Mouse (Mus musculus) splenic B cell, adult 2 months (primary cell): Measurements from ENCODE around the gene Mt4.

Experiments
- DNase-seq: peaks from one replicate; pipeline ENCODE4 v3.0.0-alpha.2; 2011; ENCODE audit warnings: low read depth, low spot score
- H3K27me3 ChIP-seq: 2 replicates; pipeline ENCODE4 v1.6.1; 2012; ENCODE audit warnings: mild to moderate bottlenecking, low read length, moderate library complexity, mixed read lengths; ENCODE audit not compliant: control insufficient read depth, poor library complexity, insufficient read depth, severe bottlenecking
- H3K36me3 ChIP-seq: 2 replicates; pipeline ENCODE4 v1.6.1; 2012; ENCODE audit warnings: mild to moderate bottlenecking, low read length, moderate library complexity, mixed read lengths; ENCODE audit not compliant: control insufficient read depth, poor library complexity, insufficient read depth, severe bottlenecking

Mt4 gene

DNA sequence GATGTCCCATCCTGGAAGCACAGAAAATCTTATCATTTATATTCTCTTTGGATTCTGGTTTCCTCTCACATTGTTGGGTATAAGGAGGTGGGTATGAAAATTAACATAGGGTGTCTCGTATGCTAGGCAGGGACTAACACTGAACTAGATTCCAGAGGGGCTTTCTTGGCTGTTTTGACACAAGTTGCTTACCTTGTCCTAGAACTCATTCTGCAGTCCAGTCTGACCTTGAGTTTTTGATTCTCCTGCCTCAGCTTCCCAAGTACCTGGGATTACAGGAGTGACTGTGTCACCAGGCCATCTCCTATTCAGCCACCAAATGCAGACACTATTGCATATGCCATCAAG lies 43.5 kb downstream of the Mt4 start:
- Histone ChIP-seq H3K27me3 (no peaks in the 10 kb centered on the region; the same call in 1 of the 2 replicates), H3K36me3 (no peaks in the 10 kb centered on the region)
- no peak for DNase-seq

DNA sequence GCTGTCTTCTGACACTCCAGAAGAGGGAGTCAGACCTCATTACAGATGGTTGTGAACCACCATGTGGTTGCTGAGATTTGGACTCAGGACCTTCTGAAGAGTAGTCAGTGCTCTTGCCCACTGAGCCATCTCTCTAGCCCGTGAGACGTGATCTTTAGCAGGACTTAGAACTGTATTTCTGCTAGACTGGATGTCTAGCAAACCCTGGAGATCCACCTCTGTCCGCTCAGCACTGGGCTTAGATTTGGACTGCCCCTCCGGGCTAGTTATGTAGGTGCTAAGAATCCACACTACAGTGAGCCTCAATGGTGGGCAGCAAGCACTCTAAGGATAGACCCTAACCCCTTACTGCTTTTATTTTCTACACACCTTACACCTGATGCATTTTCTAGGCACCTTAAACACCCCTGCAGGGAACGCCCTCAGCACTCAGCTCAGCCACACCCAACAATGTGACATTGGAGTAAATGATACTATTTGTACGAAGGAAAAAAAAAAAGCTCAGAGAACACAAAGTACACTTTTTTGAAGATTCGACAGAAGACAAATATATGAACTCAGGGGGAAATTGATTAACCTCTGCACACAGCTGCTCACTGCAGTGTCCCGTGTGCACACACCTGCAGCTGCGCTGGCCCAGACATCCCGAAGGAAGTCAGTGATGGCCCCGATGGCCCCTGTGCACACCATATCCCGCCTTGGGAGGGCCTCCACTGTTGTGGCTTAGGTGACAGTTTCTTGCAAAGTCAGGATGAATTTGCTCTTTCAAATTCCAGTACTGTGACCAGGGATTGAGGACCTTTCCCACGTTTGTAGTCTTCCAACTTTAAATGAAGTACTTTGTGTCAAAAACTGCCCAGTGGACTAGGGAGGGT lies 45.3 kb downstream of the Mt4 start:
- Histone ChIP-seq H3K27me3 (no peaks in the 10 kb centered on the region; the same call in 1 of the 2 replicates), H3K36me3 (no peaks in the 10 kb centered on the region)
- no peak for DNase-seq

DNA sequence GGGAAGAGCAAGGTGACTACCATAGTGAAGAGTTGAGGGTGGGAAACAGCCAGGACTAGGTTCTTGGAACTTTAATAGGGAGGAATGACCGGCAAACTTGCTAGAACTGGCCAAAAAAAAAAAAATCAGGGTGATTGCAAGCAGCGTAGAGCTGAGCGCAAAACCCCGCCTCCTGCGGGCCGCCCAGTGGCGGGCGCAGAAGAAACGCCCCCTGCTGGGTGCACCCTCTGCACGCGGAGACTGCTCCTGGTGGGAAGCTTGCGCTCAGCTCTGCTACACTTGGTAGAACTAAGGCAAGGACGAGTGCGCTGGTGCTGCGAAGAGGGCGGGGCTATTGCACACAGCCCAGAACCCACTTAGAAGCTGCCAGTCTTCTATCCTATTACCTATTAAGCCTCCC lies 46.1 kb downstream of the Mt4 start:
- Histone ChIP-seq H3K36me3 (no peaks in the 10 kb centered on the region), H3K27me3 (no peaks in the 10 kb centered on the region; the same call in 1 of the 2 replicates)
- DNase-seq, result peak; percentile 85

DNA sequence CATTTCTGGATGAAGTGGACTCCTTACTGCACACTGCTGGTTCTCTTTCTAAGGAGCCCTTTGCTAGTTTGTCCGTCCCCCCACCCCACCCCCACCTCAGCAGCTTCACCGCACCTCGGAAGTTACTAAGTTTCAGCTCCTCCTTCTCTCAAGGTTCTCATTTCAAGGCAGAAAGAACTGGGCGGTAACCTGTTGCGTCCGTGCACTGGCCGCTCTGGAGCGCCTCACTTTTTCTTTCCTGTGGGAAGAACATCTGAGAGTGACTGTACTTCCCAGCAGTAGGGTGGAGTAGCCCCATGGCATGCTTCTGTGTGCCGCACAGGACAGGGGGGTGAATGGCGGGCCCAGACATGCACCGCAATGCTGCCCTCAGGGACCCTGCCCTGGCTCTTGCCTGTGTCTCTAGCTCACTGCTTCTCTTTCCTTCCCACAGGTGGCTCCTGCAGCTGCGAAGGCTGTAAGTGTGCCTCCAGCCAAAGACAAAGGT lies 47.4 kb downstream of the Mt4 start:
- no peaks in the 10 kb centered on the region for H3K27me3 ChIP-seq

DNA sequence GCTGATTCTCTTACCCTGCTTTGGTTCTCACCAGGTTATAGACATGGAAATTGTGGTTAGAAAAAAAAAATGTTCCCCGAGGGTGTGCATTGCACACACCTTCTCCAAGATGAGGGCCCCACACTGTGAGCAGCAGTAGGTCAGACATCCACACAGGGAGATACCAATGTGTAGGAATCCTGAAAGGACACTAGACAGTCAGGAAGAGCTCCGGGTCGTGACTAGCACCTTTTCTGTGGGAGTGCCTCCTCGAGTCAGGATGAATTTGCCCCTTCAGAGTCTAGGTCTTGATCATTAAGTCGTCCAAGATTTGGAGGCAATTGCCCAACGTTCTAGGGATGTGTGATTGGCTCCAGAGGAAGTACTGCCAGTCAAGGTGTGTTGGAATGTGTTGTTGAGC lies 48.8 kb downstream of the Mt4 start:
- Histone ChIP-seq H3K36me3 (no peaks in the 10 kb centered on the region), H3K27me3 (no peaks in the 10 kb centered on the region)
- DNase-seq, result no peak

More for the DNA sequence above, 47.4 kb downstream of the Mt4 start:
- DNase-seq, result no peak
- no peaks in the 10 kb centered on the region for H3K36me3 ChIP-seq

DNA sequence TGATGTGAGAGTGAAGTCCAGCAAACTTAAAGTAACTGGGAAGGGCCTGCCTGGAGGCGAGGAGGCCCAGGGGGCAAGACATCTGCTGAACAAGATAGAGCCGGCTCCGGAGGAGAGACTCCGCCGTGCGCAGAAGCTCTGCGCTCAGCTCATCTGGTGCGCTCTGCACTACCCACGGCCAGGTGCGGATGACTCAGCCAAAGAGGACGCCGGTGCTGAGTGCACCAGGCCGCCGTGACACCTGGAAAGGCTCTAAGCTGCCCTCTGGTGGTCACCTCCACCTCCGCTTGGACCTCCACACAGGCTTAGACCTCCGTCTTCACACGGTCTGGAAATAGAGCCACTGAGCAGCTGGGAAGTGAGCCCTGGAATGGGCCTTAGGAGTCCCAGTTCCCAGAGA lies 49.5 kb downstream of the Mt4 start:
- Histone ChIP-seq H3K27me3 (no peaks in the 10 kb centered on the region), H3K36me3 (no peaks in the 10 kb centered on the region)
- DNase-seq, result peak; percentile 82

DNA sequence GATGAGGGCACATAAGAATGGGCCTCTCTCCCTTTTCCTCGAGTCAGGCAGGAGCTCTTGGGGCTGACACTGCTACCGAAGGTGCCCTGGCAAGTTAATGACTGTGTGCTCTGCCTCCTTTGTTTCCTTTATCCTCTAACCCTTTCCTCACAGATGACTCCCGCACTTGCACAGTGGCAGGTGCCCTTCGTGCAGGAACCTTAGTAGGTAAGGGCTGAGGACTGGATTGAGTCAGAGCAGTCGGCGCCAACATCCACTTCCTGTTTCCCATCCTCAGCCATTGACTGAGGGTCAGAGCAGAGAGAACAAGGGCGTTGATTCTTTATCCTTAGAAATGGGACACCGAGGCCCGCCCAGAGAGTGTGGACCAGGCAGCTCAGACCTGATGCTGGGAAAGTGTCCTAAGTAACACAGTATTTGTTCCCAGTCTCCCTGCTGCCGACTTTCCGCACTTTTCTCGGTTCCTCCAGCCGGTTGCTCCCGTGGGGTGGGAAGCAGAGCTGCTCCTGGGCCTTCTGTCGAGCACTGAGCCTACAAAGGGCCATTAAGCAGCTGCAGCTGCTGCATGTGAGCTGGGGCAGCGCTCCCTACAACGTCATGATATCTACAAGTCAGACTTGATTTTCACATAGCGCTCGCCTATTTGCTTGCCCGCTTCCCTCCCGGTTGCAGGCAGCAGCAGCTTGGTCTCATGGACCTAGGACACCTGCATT lies 50.4 kb downstream of the Mt4 start:
- no peaks in the 10 kb centered on the region for H3K27me3 ChIP-seq
- no peaks in the 10 kb centered on the region for H3K36me3 ChIP-seq
- peak; percentile 26 for DNase-seq
